Mouse (Mus musculus) CH12.LX (cell line): ENCODE data around the gene Plcb1.

Experiments used
- ELF1 ChIP-seq: IDR thresholded peaks from 2 replicates; pipeline ENCODE4 v1.6.1; 2014; ENCODE audit warnings: low read depth, mild to moderate bottlenecking, inconsistent platforms, low read length, improper control_type of control experiment
- JUN ChIP-seq: IDR thresholded peaks from 2 replicates; pipeline ENCODE4 v1.6.1; 2011; ENCODE audit warnings: low read depth, mild to moderate bottlenecking, low read length, improper control_type of control experiment, moderate library complexity; ENCODE audit not compliant: insufficient read depth
- MAFK ChIP-seq: IDR thresholded peaks from 2 replicates; pipeline ENCODE4 v1.6.1; 2011; ENCODE audit warnings: low read length, improper control_type of control experiment; ENCODE audit not compliant: insufficient replicate concordance
- MYC ChIP-seq: IDR thresholded peaks from 2 replicates; pipeline ENCODE4 v1.6.1; 2011; ENCODE audit warnings: low read depth, mild to moderate bottlenecking, improper control_type of control experiment, low read length
- POLR2A ChIP-seq: IDR thresholded peaks from 2 replicates; pipeline ENCODE4 v1.6.1; 2011; ENCODE audit warnings: low read depth, mild to moderate bottlenecking, improper control_type of control experiment, low read length
- POLR2AphosphoS2 ChIP-seq: IDR thresholded peaks from 2 replicates; pipeline ENCODE4 v1.6.1; 2011; ENCODE audit warnings: low read depth, low read length, improper control_type of control experiment

- TF ChIP-seq POLR2AphosphoS2: no peak
- TF ChIP-seq MAFK: no peak
- TF ChIP-seq ELF1: no peak
- TF ChIP-seq JUN: no peak
- TF ChIP-seq POLR2A: no peak
- TF ChIP-seq MYC: no peak
Measured at GRCm38 (mm10) chr2:134981394-134981793, 195.5 kb downstream of the Plcb1 start.
